13 mouse cellular contexts compared by ENCODE assay signal in the genomic region with DNA sequence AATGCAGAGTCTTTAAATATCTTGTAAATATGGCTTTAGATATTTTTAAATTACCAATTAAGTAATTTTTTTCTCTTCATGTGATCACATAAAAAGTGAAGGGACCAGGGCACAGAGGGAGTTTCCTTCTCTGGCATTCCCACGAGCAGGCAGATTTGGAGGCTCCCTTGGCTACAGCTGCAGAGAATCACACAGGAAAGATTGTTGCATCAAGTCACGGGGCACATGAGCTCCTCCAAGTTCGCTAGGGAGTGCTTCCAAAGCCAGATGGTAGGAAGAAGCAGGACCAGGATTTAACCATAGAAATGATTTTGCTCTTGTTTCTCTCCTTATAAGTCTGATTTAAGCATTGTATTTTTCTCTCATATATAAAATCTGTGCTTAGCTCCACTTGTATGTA. TPM values are rescaled to one million over a fixed set of nuclear protein-coding genes. Genes with fewer than 3 reads are reported as not detected.
DNase-seq lines count a peak whose midpoint lies in the region; ATAC-seq lines count a peak whose summit lies in the region.
"Had no signal": no experiment of that assay in that cellular context is flagged by ENCODE, and none has a peak within 500 bp of the region (broad histone marks: within the 10 kb centered on the region; RNA-seq: fewer than 3 reads in every experiment).

No protein-coding gene starts in this region.

- no peak overlapping the region for H3K4me2 ChIP-seq in hindbrain, embryonic 11.5 days (replicated peaks; ENCODE audit: low read depth, low read length)
- H3K4me2 ChIP-seq: limb, embryonic 15.5 days had no signal

- no peaks in the 10 kb centered on the region for H3K4me1 ChIP-seq in embryonic facial prominence, embryonic 10.5 days
- no peaks in the 10 kb centered on the region for H3K4me1 ChIP-seq in hindbrain, embryonic 11.5 days (replicated peaks; ENCODE audit: control insufficient read depth, insufficient read depth, low read length)
- H3K4me1 ChIP-seq: limb, embryonic 15.5 days; megakaryocyte, embryonic 14.5 days had no signal

- H3K9ac ChIP-seq in hindbrain, embryonic 11.5 days (ENCODE audit: low read depth, low read length) = no peak overlapping the region
- H3K9ac ChIP-seq: limb, embryonic 15.5 days had no signal

- H3K4me3 ChIP-seq in embryonic facial prominence, embryonic 10.5 days = no peak overlapping the region
- no peak overlapping the region for H3K4me3 ChIP-seq in hindbrain, embryonic 11.5 days (ENCODE audit: low read depth, low read length)
- H3K4me3 ChIP-seq: limb, embryonic 15.5 days; megakaryocyte, embryonic 14.5 days had no signal

- no peak for ATAC-seq in hindbrain, embryonic 11.5 days (ENCODE audit: low FRiP score)
- ATAC-seq: forebrain, embryonic 16.5 days had no signal

- no peaks in the 10 kb centered on the region for H3K36me3 ChIP-seq in embryonic facial prominence, embryonic 10.5 days (replicated peaks)
- H3K36me3 ChIP-seq in hindbrain, embryonic 11.5 days (ENCODE audit: control insufficient read depth, insufficient read depth, low read length) = no peaks in the 10 kb centered on the region
- H3K36me3 ChIP-seq: limb, embryonic 15.5 days had no signal

- no peaks in the 10 kb centered on the region for H3K9me3 ChIP-seq in embryonic facial prominence, embryonic 10.5 days
- no peaks in the 10 kb centered on the region for H3K9me3 ChIP-seq in hindbrain, embryonic 11.5 days (ENCODE audit: control insufficient read depth, low read length)
- H3K9me3 ChIP-seq: limb, embryonic 15.5 days; megakaryocyte, embryonic 14.5 days had no signal

- WGBS in embryonic facial prominence, embryonic 10.5 days = 61% methylated on average over 3 of the region's 3 CpGs
- 67% methylated on average over 3 of the region's 3 CpGs for WGBS in hindbrain, embryonic 11.5 days

- no peaks in the 10 kb centered on the region for H3K27me3 ChIP-seq in embryonic facial prominence, embryonic 10.5 days (replicated peaks; ENCODE audit: low read depth, poor library complexity, severe bottlenecking)
- H3K27me3 ChIP-seq in hindbrain, embryonic 11.5 days (ENCODE audit: control insufficient read depth, insufficient read depth, low read length) = no peaks in the 10 kb centered on the region
- H3K27me3 ChIP-seq: limb, embryonic 15.5 days; megakaryocyte, embryonic 14.5 days had no signal

- DNase-seq in cerebellum, postnatal 36 days = peak; percentile 12
- no peak for DNase-seq in cerebellum, adult 8-10 months
- DNase-seq in urinary bladder, postnatal 36 days (ENCODE audit: low spot score in 2 of 2) = peak; percentile 12 to 32
- DNase-seq in urinary bladder, postnatal 4 days (ENCODE audit: low spot score in 2 of 2) = no peak
- peak; percentile 20 to 21 for DNase-seq in left cerebral cortex, adult 18-20 months (ENCODE audit: low spot score in 2 of 2)
- DNase-seq in embryonic facial prominence, embryonic 10.5 days (ENCODE audit: low spot score) = no peak
- DNase-seq in hindbrain, embryonic 11.5 days (ENCODE audit: low spot score) = no peak
- DNase-seq in T-cell, adult 2 months (ENCODE audit: low spot score) = no peak
- DNase-seq: adrenal gland, postnatal 25 days; B cell, adult 2 months had no signal

- no peak overlapping the region for H3K27ac ChIP-seq in embryonic facial prominence, embryonic 10.5 days (replicated peaks)
- no peak overlapping the region for H3K27ac ChIP-seq in hindbrain, embryonic 11.5 days (ENCODE audit: low read depth, low read length)
- H3K27ac ChIP-seq: limb, embryonic 15.5 days had no signal

RNA-seq across cellular contexts. Expression of gene Abi3bp, which starts 53.9 kb away (rescaled TPM):
- total RNA-seq in left cerebral cortex, adult 18-20 months (2021) = 10 to 100 TPM; 10.9 to 14.7 TPM
- polyA plus RNA-seq in embryonic facial prominence, embryonic 10.5 days (2016; fragmentation: Nextera tagmentation; extraction: Ambion mirVana) = 0.35 TPM in 2 replicates
- polyA plus RNA-seq in hindbrain, embryonic 11.5 days (2014; fragmentation: Nextera tagmentation; extraction: Ambion mirVana) = 0.57 and 0.70 TPM in 2 replicates

Comparison
In these comparisons a context has a peak if more than half of its experiments do, and no peak if none do; other contexts are left out.
1. DNase-seq: peak in cerebellum, postnatal 36 days (2 of 2), urinary bladder, postnatal 36 days (2 of 2) and left cerebral cortex, adult 18-20 months (2 of 2); none in cerebellum, adult 8-10 months (single experiment), urinary bladder, postnatal 4 days (0 of 2), embryonic facial prominence, embryonic 10.5 days (single experiment), hindbrain, embryonic 11.5 days (single experiment) and T-cell, adult 2 months (single experiment).